Mouse (Mus musculus) c-Kit-negative CD71-positive TER-119-positive erythroid progenitor cells, embryonic 14.5 days (primary cell): ENCODE measurements around the gene Nfx1.

ENCODE experiments used
- DNase-seq: peaks from one replicate; pipeline ENCODE4 v3.0.0-alpha.2; 2013; ENCODE audit warnings: low read depth, low spot score

Gene Nfx1

GRCm38 (mm10) chr4:40975678-40976077 lies 5.0 kb downstream of the Nfx1 start:
- DNase-seq, result no peak

GRCm38 (mm10) chr4:40976651-40977050 lies 5.9 kb downstream of the Nfx1 start:
- DNase-seq, result no peak

GRCm38 (mm10) chr4:40979430-40979829 lies 8.7 kb downstream of the Nfx1 start:
- no peak for DNase-seq

GRCm38 (mm10) chr4:40982486-40982885 lies 11.8 kb downstream of the Nfx1 start:
- DNase-seq, result no peak

- no peak for DNase-seq
These were observed 13.0 kb downstream of the Nfx1 start for GRCm38 (mm10) chr4:40983686-40984085.

- no peak for DNase-seq
These were observed 18.9 kb downstream of the Nfx1 start for GRCm38 (mm10) chr4:40989633-40990032.

GRCm38 (mm10) chr4:40996302-40996701 lies 25.6 kb downstream of the Nfx1 start:
- DNase-seq, result no peak

GRCm38 (mm10) chr4:40997916-40998315 lies 27.2 kb downstream of the Nfx1 start:
- DNase-seq, result no peak

GRCm38 (mm10) chr4:41000271-41000670 lies 29.6 kb downstream of the Nfx1 start:
- no peak for DNase-seq

GRCm38 (mm10) chr4:41000842-41001639 lies 30.3 kb downstream of the Nfx1 start:
- no peak for DNase-seq

GRCm38 (mm10) chr4:41013351-41013750 lies 42.6 kb downstream of the Nfx1 start:
- no peak for DNase-seq

GRCm38 (mm10) chr4:41015798-41016197 lies 45.1 kb downstream of the Nfx1 start:
- no peak for DNase-seq

- DNase-seq, result no peak
These were observed 50.4 kb downstream of the Nfx1 start for GRCm38 (mm10) chr4:41021094-41021493.

GRCm38 (mm10) chr4:41026086-41026787 lies 55.5 kb downstream of the Nfx1 start:
- DNase-seq, result peak; percentile 29

GRCm38 (mm10) chr4:41027872-41028271 lies 57.2 kb downstream of the Nfx1 start:
- DNase-seq, result no peak

GRCm38 (mm10) chr4:41028272-41028671 lies 57.6 kb downstream of the Nfx1 start:
- peak; percentile 32 for DNase-seq

- no peak for DNase-seq
These were observed 58.7 kb downstream of the Nfx1 start for GRCm38 (mm10) chr4:41029372-41029771.

- no peak for DNase-seq
These were observed 60.5 kb downstream of the Nfx1 start for GRCm38 (mm10) chr4:41031242-41031641.

- DNase-seq, result no peak
These were observed 67.2 kb downstream of the Nfx1 start for GRCm38 (mm10) chr4:41037942-41038341.

GRCm38 (mm10) chr4:41040983-41041382 lies 70.3 kb downstream of the Nfx1 start:
- DNase-seq, result no peak

- DNase-seq, result no peak
These were observed 72.2 kb downstream of the Nfx1 start for GRCm38 (mm10) chr4:41042880-41043279.

GRCm38 (mm10) chr4:41043961-41044360 lies 73.3 kb downstream of the Nfx1 start:
- DNase-seq, result no peak

- DNase-seq, result no peak
These were observed 74.6 kb downstream of the Nfx1 start for GRCm38 (mm10) chr4:41045288-41045687.
